Mouse (Mus musculus) spleen, postnatal 14 days (tissue): ENCODE data around the gene Igsf8.

Experiments used
- DNase-seq, 2 experiments: peaks; one replicate each; pipeline ENCODE4 v3.0.0; 2021 to 2022; ENCODE audit warnings: low spot score in 2 of 2

Igsf8 gene

DNA sequence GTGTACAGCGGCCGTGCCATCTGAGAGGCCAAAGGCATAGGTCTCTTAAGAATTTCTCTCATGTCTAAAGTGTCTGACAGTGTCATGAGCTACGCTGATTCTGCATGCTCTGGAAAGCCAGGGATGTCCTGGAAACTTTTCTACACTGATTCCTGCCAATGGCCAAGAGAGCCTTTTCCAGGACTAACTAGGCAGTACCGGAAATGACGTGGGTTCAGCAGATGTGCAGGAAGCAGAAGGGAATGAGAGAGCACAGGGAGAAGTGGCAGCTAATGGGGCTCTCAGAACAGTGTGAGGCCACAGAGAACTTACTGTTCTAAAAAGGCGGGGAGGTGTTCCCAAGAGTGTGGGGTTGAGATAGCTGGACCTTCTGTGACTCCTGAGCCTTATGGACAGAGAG is 11.9 kb downstream of the Igsf8 start:
- no peak for DNase-seq

DNA sequence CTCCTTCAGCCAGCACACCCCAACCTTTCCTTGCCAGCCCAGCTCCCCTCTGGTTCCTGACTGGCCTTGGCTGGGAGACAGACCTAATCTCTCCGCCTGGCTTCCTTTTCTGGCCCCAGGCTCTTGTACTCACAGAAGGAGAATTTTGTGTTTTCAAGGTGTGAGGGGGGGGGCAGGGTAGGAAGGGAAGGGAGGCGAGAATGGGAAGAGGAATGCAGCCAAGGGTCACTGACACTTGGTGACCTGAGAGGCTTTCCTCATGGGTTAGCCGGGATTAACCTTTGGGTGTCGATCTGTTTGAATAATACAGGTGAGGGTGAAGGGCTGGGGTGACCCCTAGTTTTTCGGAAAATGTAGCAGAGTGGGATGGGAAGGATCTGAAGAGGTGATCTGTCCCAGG is 12.7 kb downstream of the Igsf8 start:
- DNase-seq, result no peak

DNA sequence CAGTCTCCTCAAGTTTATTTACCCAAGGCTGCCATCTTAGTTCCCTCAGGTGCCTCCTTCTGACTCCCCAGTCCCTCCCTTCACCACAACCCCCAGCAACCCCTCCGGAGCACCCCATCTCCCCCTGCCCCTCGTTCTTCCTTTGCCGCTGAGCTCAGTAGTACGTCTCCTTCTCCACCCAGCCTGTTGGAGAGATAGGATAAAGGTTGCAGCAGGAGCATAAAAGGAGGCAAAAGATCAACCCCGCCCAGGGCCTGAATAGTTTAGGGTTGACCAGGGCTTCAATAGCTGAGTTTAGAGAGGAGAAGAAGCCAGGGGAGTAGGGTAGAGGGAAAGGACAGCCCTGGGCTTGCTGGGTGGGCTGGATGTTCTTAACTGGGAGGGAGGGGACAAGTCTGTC is 13.1 kb downstream of the Igsf8 start:
- DNase-seq, result no peak

DNA sequence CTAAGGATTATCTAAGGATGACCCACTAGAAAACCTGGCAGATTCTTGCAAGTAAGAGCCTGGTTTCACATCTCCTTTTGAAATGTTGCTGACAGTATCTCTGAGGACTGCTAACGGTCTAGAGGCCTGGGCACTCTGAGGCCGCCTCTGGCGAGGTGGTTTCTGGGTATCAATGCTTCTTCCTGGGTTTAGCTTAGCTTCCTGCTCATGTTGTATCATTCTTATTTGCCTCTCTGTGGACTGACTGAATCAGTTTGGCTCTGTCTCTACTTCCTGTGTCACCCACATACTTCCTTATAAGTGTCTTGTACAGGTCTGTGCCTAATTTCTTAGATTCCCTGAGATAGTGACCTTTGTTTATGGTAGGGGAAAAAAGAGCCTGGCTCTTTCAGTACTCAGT is 15.7 kb downstream of the Igsf8 start:
- DNase-seq, result peak in 1 of 2 experiments; percentile 33

DNA sequence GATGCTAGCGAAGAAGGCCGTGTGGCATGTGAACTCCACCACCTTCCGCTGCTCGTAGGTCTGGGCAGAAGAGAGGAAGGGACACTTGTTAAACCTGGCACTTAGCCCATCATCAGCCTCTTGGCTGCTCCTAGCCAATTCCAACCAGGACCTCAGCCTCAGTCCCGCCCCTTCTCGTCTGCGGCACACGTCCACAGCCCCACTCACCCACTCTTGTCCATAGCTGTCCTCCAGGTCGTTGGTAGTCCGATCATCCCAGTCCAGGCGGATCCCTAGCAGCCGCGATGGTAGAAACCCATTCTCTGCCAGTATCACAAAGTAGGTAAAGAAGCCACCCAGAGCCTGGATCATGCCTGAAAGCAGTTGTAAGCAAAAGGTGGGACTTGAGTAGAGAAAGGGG is 16.9 kb downstream of the Igsf8 start:
- no peak for DNase-seq

DNA sequence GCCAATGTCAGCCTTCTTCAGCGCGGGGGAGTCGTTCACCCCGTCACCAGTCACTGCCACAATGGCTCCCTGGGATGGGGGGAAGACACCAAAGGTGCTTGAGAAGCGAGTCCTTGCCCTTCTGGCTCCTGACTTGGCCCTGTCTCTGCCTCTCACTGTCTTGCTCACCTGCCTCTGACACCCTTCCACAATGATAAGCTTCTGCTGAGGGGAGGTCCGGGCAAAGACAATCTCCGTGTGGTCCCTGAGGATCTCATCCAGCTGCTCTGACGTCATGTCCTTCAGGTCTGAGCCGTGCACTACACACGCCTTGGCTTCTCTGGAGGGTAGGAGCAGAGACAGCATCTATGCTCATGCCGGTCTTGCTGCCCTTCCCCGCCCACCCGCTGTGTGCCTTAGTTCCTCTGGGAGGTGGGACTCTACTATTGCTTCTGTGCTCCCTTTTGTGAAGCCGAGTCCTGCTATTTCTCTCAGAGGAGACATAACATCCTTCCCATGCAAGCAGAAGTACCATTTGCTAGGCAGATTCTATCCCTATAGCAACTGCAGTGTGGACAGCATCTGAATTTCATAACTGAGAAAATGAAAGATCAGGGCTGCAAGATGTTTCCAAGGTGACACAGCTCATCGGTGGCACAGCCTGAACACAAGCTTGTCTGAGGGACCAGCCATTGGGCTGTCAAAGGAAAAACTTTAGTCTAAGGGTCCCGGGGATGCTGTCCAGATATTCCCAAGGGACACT is 18.5 kb downstream of the Igsf8 start:
- no peak for DNase-seq

DNA sequence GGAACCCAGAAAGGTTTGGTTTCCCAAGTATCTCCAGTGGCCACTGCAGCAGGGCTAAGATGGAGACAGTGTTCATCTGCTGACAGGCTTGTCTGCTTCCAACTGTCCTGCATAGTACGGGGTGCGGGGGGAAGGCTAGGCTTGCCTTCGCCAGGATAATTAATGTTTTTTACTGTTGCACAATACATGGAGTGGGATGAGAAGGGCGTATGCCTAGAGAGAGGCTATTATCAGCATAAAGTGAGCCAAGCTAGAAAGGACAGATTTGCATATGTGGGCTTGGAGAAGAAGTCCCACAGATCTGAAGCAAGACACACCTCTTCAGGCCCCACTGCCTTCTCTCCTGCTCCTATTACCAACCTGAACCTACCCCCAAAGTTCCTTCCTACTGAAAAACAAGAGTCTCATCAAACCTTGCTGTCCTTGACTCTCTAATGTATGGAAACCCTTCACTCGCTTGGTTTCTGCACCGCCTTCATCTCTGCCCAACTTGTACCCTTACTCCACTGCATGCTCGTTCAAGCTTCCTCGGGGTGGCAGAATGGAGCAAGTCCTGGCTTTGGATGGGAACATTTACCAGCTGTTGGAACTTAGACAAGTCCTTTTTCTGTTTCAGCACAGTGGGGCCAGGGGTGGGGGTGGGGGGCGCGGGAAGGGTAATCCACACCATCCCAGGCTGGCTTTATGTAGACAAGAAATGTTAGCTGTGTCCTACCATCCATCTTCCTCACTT is 20.2 kb downstream of the Igsf8 start:
- DNase-seq, result no peak

DNA sequence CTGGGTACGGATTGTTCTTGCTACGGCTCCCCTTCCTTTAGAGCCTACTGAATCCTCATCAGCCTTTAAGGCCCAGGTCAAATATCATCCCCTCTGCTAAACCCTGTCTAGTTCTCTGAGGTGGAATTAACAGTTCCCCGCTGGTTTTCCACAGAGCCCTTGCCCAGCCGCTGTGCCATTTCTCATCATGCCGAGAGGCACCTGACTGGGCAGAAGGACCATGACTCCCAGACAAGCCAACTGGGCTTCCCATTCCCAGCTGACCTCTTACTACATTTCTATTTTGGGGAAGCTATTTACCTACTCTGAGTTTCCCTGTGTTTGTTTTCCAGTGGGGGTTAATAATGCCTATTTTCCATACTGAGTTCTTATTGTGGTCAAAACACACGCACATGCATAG is 21.6 kb downstream of the Igsf8 start:
- DNase-seq, result no peak

DNA sequence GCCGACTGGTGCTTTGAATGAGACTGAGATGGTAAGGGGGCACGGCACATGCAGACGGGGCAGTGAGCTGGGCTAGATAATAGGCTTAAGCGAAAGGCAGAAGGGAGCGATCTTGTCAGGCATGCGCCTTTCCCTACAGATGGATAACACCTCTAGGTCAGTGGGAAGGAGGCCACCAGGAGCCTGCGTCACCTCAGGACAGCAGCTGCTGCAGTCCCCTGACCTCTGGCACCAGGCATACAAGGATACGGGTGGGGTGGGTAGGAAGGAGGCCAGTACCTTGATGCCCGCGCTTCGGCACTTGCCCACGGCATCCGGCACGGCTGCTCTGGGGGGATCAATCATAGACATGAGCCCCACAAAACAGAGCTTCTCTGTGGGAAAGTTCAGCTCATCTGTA is 22.8 kb downstream of the Igsf8 start:
- no peak for DNase-seq

DNA sequence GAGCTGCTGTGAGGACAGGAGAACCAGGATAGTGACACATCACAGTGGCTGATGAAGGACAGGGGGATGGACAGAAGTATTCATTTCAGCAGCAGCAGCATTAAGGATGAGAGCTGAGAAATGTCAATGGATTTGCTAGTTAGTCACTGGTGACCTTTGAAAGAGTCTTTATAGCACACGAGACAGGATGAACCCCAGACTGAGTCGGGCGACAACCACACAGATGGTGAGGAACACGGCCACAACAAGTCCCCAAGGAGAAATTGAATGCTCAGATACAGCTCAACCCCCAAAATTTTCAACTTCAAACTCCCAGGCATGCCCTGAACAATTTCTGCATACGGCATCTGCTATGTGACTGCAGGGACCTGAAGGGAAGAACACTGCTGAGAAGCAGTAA is 25.3 kb downstream of the Igsf8 start:
- no peak for DNase-seq

DNA sequence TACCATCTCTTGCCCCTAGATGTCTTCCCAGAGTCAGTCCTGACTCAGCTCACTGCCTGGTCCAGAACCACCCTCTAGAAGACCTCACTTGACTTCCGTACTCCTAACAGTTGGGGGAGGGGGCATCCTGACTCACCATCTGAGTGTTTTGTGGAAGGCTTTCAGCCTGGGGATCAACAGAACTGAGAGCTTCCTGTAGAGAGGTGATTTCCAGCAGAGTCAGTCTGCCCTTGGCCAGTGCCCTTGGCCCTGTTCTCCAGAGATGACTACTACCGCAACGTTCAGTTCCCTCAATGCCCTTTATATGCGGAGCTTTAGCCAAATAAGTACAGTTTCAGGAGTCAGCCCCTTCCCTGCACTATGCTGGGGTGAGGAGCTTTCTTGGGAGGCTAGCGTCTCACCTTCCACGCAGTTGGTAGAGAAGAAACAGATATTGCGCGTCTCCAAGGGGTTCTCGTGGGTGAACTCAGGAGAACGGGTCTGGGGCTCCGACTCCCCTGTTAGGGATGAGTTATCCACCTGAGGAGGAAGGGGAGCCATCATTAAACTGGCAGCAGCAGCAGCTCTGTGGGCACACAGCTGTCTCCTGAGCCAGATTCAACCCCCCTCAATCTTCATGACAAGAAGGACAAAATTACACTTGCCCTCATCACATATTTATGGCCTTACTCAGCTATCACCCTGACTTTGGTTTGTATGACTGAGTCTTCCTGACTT is 27.6 kb downstream of the Igsf8 start:
- DNase-seq, result no peak

DNA sequence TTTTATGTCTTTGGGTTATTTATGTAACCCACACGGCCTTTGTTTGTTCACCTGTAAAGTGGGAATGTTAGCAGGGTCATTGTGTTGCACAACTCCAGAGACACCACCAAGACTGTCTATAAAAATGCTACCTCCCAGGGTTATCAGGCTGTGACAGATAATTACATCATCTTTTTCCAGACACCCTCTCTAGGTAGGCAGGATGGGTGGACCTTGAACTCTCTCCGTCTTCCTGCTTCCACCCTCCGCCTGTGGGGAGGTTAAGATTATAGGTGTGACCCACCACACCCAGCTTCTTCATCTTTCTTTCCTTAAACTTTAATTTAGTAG is 28.1 kb downstream of the Igsf8 start:
- DNase-seq, result no peak

DNA sequence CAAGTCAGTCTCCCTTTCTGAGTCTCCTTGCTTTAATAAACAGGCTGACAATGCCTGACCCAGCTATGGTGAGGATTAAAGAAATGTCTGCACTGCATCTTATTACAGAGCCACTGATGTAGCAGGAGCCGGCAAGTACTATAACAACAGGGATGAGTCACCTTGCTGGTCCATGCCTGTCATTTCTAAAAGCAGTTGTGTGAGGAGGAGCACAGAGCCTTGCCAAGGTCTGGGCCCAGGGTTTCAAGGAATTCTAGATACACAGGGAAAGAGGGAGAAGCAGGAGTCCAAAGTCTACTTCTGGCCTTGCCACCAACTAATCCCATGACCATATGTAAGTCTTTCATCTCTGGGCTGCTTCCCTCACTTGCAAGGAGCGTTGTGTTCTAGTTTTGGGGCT is 31.4 kb downstream of the Igsf8 start:
- DNase-seq, result no peak

DNA sequence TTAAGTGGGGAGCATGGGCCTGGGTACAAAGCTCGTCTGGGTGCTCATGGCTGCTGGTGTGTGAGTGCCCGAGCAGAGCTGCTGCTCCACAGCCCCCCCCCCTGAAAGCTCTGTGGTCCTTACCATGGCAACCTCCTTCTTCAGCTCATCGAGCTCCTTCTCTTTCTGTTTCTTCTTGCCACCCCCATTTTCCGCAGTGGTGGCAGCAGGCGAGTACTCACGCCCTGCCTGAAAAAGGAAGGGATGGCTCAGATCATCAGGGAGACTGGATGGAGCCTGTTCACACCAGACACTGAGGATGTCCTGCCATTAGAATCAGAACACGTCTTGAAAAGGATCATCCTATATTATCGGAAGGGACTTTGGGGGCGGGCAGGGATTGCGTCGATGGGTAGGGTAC is 32.0 kb downstream of the Igsf8 start:
- no peak for DNase-seq

DNA sequence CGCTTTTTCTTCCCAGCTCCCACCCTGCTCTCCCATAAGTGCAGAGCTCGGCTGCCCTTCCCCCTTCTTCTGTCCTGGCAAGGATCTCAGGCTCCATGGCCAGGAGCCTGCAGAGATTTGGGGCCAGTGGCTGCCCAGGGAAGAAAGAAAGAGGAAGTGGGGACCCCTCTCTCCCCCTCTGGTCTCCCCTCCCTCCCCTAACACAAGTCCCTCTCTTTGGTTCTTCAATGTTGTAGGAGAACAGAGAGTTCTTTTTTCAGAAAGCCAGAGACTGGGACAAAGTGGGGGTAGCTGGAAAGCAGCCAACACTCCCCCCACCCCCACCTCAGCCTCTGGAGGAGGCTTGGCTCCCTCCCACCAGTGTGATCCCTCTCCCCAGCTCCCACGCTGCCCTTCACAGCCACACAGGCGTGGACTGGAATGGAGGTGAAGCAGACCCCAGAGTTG is 34.3 kb downstream of the Igsf8 start:
- DNase-seq, result no peak

DNA sequence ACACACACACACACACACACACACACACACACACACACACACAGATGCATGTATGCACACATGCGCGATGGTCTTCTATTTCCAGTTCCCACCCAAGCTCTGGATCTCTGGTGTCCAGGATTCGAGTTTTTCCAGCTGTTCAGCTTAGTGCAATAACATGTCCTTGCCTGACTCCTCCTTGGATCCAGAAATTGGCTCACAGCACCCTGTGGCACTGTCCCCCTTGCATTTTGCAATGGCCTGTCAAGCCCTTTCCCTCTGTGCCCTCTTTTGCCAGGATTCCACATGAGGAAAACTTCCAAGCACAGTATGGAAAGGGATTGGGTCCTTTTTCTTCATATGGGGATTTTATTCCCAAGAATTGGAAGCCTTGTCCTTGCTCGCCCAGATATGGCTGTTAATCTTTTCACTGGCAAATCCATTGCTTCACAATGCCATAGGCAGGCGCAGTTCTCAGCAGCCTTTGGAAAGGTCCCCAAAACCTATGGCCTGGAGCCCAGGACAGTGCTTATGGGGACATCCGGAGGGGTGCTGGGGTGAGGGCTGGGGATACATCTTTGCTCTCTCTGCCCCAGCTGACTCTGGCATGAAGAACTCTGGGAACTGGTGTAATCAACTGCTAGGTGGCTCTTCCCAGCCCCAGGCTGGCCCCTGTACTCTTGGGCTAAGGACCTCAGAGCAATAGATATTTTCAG is 35.5 kb downstream of the Igsf8 start:
- DNase-seq, result no peak

DNA sequence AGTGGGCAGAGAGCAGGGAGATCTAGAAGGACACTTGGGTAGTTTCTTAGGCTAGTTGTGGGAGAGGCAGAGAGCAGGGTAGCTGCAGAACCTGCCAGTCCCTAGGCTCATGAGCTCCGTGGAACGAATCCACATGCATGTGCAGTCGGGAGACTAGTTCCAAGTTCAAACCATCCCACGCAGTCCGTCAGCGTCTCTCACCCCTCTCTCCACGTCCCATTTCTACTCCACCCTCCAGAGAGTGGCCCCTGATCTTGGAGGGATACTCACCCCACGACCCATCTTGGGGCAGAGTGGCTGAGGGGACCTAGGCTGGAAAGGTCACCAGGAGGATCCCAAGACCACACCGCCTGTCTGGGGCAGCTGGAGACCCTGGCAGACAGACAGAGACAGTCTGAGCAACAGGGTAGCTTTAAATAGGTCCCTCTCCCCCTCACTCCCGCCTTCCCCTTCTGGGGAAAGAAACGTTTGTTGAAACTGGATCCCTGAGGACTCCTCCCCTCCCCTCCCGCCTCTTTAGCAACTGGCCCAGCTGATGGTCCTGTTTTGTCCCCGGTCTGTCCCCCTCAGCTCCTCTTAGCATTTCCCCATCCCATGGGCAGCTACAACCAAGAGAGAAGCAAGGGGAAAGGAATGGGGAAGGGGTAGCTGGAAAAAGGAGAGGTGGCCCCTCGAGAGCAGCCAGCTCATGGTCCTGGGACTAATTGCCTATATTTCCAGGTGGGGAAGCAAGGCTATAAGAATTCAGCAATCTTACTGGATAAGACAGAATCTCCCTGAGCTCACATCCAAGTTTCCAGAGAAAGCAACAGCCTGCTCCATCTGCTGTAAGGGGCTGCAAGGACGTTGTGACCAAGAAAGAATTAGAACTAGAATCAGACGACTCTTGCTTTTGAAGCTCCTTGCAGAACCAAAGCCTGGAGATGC is 36.4 kb downstream of the Igsf8 start, which contains the start of gene Atp1a2:
Gene Atp1a2, minus strand, starts transcription at position 454 of the 927 bp plus-strand sequence.
- DNase-seq, result no peak

DNA sequence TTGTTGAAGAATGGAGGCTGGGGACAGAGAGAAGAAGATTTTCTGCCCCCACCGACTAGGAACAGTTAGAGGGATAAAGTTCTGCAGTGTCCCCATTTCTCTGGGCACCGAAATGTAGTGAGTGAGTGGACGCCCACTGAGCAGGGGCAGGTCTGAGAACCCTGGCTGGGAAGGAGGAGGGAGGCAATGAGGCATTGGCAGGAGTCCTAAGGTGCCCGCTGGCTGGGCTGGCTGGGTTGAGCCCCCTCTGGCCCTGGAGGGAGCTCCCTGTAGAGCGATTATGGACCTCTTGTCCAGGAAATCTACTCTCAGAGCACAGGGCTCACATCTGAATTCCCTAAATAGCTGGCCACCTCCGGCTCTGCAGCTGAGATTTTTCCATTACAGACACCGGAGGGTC is 38.1 kb downstream of the Igsf8 start:
- no peak for DNase-seq

DNA sequence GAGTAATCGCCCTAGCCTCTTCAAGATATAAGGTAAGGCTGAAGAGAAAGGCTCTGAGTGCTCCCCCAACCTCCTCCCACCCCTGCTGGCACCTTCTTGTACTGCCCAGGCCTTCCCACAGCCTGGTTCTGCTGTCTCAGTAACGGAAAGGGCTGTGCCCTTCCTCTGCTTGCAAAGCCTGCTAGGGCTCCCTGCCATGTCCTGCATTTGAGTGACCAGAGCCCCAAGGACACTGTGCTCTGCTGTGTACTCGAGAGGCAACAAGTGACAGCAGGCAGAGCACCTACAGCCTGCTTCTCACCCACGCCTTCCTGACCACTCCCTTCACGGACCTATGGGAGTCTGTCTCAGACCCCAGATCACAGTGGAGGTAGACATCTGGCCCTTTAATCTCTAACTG is 38.8 kb downstream of the Igsf8 start:
- DNase-seq, result no peak

DNA sequence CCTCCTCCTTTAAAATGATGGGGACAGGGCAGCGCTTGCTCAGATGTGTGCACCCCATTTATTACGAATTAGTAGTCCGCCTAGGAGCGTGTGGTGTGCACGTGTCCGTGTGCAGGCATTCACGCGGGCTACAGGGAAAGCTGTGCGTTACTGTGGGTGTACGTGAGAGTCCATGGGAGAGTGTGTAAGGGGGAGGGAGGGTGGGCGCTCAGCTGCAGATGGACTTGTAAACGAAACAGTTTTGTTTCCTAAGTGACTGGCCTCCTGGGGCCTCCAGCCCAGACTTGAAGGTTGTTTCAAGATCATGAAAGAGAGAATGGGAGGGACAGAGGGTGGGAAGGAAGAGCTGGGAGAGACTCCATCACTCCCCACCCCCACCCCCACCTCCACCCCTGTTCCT is 39.7 kb downstream of the Igsf8 start:
- DNase-seq, result no peak

DNA sequence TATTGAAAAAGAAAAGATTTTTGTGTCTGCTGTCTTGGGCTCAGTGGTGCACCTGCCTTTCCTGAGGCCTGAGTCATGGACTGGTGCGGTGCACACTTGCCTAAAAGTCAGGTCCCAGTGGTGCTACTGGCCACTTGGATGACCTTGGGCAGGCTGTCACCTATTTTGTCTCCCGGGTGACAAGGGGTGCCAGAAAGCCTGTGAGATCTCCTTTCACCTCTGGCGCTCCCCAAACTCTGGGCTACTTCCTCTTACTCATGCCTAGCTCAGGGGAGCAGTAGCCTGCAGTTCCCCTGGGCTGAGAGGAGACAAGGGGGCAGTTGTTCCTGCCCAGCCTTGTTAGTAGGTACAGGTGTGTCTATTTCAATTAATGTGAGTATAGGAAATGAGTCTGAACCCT is 40.9 kb downstream of the Igsf8 start:
- DNase-seq, result no peak
